Comparison of ENCODE assay signal across 12 mouse cellular contexts in genomic region chr2:158893171-158893853, GRCm38 (mm10).
DNase-seq lines count a peak whose midpoint lies in the region; ATAC-seq and TF ChIP-seq lines count a peak whose summit lies in the region.
"Had no signal": no experiment of that assay in that cellular context is flagged by ENCODE, and none has a peak within 500 bp of the region (broad histone marks: within the 10 kb centered on the region; RNA-seq: fewer than 3 reads in every experiment).

No protein-coding gene starts in this region.

- no peaks in the 10 kb centered on the region for H3K4me1 ChIP-seq in intestine, embryonic 14.5 days (replicated peaks; ENCODE audit: control insufficient read depth, insufficient read depth, low read length)
- no peaks in the 10 kb centered on the region for H3K4me1 ChIP-seq in intestine, postnatal 0 days (replicated peaks; ENCODE audit: control insufficient read depth, insufficient read depth, low read length)
- H3K4me1 ChIP-seq in liver, postnatal 0 days (ENCODE audit: insufficient read depth) = no peaks in the 10 kb centered on the region

- intact Hi-C loops in gastrocnemius, adult 2 months (cut with DNase I) = no loop called here

- no peaks in the 10 kb centered on the region for H3K36me3 ChIP-seq in intestine, embryonic 14.5 days (ENCODE audit: control insufficient read depth, insufficient read depth, low read length)
- H3K36me3 ChIP-seq in intestine, postnatal 0 days (ENCODE audit: control insufficient read depth, insufficient read depth) = no peaks in the 10 kb centered on the region
- H3K36me3 ChIP-seq in liver, postnatal 0 days (replicated peaks; ENCODE audit: insufficient read depth, low read length) = no peaks in the 10 kb centered on the region
- H3K36me3 ChIP-seq: limb, embryonic 12.5 days had no signal

- TF ChIP-seq CTCF in intestine, postnatal 0 days (IDR thresholded peaks at IDR 0.05; ENCODE audit: low read depth) = no peak
- TF ChIP-seq CTCF in liver, postnatal 0 days (IDR thresholded peaks at IDR 0.05; ENCODE audit: low read depth) = no peak
- no peak for TF ChIP-seq CTCF in gastrocnemius, adult 2 months (IDR thresholded peaks at IDR 0.05)

- H3K9me3 ChIP-seq in intestine, embryonic 14.5 days (ENCODE audit: control insufficient read depth, low read length) = no peaks in the 10 kb centered on the region
- H3K9me3 ChIP-seq in intestine, postnatal 0 days (ENCODE audit: control insufficient read depth) = no peaks in the 10 kb centered on the region
- no peaks in the 10 kb centered on the region for H3K9me3 ChIP-seq in liver, postnatal 0 days (ENCODE audit: low read length)
- H3K9me3 ChIP-seq: limb, embryonic 12.5 days had no signal

- no peak overlapping the region for H3K4me3 ChIP-seq in intestine, embryonic 14.5 days (ENCODE audit: low read depth, low read length)
- H3K4me3 ChIP-seq in intestine, postnatal 0 days (ENCODE audit: low read depth, low read length) = no peak overlapping the region
- no peak overlapping the region for H3K4me3 ChIP-seq in liver, postnatal 0 days (ENCODE audit: low read depth, low read length)
- no peak overlapping the region for H3K4me3 ChIP-seq in gastrocnemius, adult 2 months
- H3K4me3 ChIP-seq: limb, embryonic 12.5 days had no signal

- peak; percentile 53; the same call in 1 of the 2 replicates for ATAC-seq in intestine, embryonic 14.5 days (replicated peaks; ENCODE audit: low FRiP score, low TSS enrichment, low read depth)
- no peak for ATAC-seq in intestine, postnatal 0 days
- ATAC-seq in common myeloid progenitor, adult 5-6 weeks (replicated peaks; ENCODE audit: low read depth, poor library complexity, severe bottlenecking) = 0 out of 2 replicates have a peak, but pooled peaks have one; percentile 7
- ATAC-seq in liver, postnatal 0 days = peak; percentile 31; the same call in 1 of the 2 replicates
- ATAC-seq: inflammation-experienced regulatory T-cells, adult 6 months had no signal

- no peak for DNase-seq in intestine, embryonic 14.5 days (ENCODE audit: low spot score)
- DNase-seq in embryo, embryonic 9.5 days (ENCODE audit: extremely low spot score) = peak; percentile 22
- DNase-seq in liver, postnatal 0 days = no peak
- DNase-seq in gastrocnemius, adult 2 months = no peak
- DNase-seq in gastrocnemius, postnatal 10 days = no peak
- DNase-seq in gastrocnemius, adult 18-20 months (ENCODE audit: low spot score) = no peak
- DNase-seq: cerebellum, adult 18-20 months; heart, adult 11 months had no signal

- H3K27ac ChIP-seq in intestine, embryonic 14.5 days (ENCODE audit: low read depth) = no peak overlapping the region
- no peak overlapping the region for H3K27ac ChIP-seq in intestine, postnatal 0 days (ENCODE audit: low read depth, low read length)
- H3K27ac ChIP-seq in liver, postnatal 0 days (ENCODE audit: low read depth) = no peak overlapping the region
- no peak overlapping the region for H3K27ac ChIP-seq in gastrocnemius, adult 2 months
- H3K27ac ChIP-seq: limb, embryonic 12.5 days had no signal

- no peaks in the 10 kb centered on the region for H3K27me3 ChIP-seq in intestine, embryonic 14.5 days (replicated peaks; ENCODE audit: control insufficient read depth, insufficient read depth, low read length)
- H3K27me3 ChIP-seq in intestine, postnatal 0 days (replicated peaks; ENCODE audit: control insufficient read depth, insufficient read depth, low read length) = no peaks in the 10 kb centered on the region
- no peaks in the 10 kb centered on the region for H3K27me3 ChIP-seq in liver, postnatal 0 days (ENCODE audit: insufficient read depth, low read length)

- no peak for TF ChIP-seq EP300 in liver, postnatal 0 days (IDR thresholded peaks at IDR 0.05; ENCODE audit: low read depth)

- H3K9ac ChIP-seq in intestine, embryonic 14.5 days (ENCODE audit: low read length) = no peak overlapping the region
- no peak overlapping the region for H3K9ac ChIP-seq in intestine, postnatal 0 days (ENCODE audit: low read depth, low read length)
- H3K9ac ChIP-seq in liver, postnatal 0 days (replicated peaks) = no peak overlapping the region
- H3K9ac ChIP-seq: limb, embryonic 12.5 days had no signal

- WGBS in intestine, embryonic 14.5 days = 23% methylated on average over 16 of the region's 16 CpGs
- WGBS in intestine, postnatal 0 days = 37% methylated on average over 16 of the region's 16 CpGs
- 31% methylated on average over 16 of the region's 16 CpGs for WGBS in liver, postnatal 0 days (ENCODE audit: insufficient replicate concordance)

- no peak overlapping the region for H3K4me2 ChIP-seq in intestine, embryonic 14.5 days (ENCODE audit: low read length)
- no peak overlapping the region for H3K4me2 ChIP-seq in intestine, postnatal 0 days (replicated peaks; ENCODE audit: low read depth)
- no peak overlapping the region for H3K4me2 ChIP-seq in liver, postnatal 0 days (ENCODE audit: low read depth, low read length)
- H3K4me2 ChIP-seq: limb, embryonic 12.5 days had no signal
